Mouse (Mus musculus): Measurements from ENCODE around the gene Srbd1.

DNA sequence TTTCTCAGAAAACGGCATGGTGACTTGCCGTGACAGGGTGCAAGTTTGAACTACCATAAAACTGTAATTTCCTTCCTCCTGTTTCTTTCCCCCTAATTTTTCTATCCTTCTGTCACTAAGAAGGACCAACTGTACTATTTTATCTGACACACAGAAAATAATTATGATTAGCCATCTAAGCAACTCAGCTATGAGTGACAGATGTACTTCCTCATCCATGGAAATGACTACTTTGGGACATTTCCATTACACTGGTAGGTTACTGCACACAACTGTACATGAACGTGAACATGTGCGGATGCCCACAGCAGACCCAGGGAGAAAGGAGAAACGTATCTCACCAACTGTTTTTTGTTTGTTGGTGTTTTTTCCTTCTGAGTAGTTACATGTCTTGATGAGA is 123.7 kb downstream of the Srbd1 start:
- TF ChIP-seq CTCF (IDR thresholded peaks at IDR 0.05; ENCODE audit: extremely low read depth, insufficient read length, insufficient replicate concordance, low read depth, low read length) (no peak), POLR2A (IDR thresholded peaks at IDR 0.05; ENCODE audit: low read depth, low read length) (no peak)

Data from small intestine, adult 2 months (tissue).